Mouse (Mus musculus): ENCODE results near the gene Surf1. TPM values are rescaled to one million over a fixed set of nuclear protein-coding genes. Genes with fewer than 3 reads are reported as not detected.

The Surf1 gene
- polyA plus RNA-seq (2017; shearing (Covaris generic)), result 100 to 1,000 TPM; 104 to 108 TPM

DNA sequence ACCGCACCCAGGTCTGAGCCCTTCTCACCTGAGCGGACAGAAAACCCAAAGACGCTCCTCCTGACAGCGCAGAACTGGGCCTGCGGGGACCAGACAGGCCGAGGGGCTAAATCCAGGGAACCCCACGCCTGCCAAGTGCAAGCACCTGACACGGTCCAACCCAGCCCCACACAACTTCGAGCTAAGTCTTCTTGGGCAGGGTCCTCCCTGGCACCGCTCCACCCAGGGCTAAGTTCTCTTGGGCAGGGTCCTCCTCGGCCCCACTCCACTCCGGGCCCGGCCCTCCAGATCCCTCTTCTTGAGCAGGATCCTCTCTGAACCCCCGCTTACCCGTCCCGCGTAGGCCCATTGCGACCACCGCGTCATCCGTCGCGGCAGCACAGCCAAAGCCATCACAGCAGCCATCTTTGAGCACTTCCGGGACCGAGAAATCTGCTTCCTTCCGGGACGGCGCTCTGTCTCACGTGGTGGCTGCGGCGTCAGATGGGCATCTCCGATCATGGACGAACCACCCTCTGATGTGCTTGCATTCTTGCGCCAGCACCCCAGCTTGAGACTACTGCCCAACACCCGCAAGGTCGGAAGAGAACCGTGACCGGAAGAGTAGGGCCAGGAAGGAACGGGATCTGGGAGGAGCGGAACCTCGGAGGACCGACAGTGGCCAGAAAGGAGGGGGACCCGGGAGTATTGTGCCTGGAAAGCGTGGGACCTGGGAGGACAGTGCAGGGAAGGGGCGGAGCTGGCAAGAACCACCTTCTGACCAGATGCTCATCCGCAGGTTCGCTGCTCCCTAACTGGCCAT lies at the start of gene Surf1, which contains the start of gene Surf2:
Surf1 (minus strand) TSS at position 604 of the 802 bp plus-strand sequence.
Surf2 (plus strand) TSS at position 441 of the 802 bp plus-strand sequence.

GRCm38 (mm10) chr2:26963923-26964723 lies 47.8 kb upstream of the Surf1 start, which contains the start of gene Rexo4:
Rexo4 (minus strand) TSS chr2:26964386.

DNA sequence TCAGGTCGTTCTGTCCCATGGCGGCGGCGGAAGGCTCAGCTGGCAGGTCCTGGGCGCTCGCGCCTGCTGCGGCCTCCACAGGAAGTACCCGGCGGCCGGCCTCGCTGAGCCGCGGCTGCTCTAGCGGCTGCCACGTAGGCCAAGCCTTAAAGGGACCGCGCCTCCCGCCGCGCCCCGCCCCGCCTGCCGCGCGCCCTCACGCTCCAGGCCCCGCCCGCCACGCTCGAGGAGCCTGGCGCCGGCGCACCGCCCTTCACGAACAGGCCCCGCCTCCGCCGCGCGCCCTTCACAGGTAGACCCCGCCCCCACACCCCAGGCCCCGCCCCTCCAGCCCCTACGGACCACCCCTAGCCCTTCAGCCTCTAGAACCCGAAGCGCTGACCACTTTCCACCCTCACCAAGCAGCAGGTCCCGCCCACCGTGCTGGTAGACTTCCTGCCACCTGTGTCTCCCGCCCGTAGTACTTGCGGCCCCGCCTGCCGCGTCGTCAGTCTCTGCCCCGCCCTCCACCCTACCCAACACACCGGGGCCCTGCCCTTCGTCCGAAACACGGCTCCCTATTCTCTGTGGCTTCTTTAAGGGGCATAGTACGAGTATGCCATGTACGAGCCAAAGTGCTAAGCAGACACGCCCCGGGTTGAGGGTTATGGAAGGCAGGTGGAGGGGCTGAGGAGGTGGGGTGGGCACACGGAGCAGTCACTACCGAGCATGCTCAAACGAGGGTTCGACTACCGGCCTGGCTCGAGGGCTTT lies 17.1 kb upstream of the Surf1 start, which contains the start of the genes Surf4 and Stkld1:
Surf4 (minus strand) TSS at position 625 of the 752 bp plus-strand sequence.
Stkld1 (plus strand) TSS at position 744 of the 752 bp plus-strand sequence.

GRCm38 (mm10) chr2:26910124-26910993 lies 6.0 kb downstream of the Surf1 start, which contains the start of the genes Med22 and Rpl7a:
Med22 (minus strand) TSS chr2:26910677.
Rpl7a (plus strand) TSS chr2:26910764.

DNA sequence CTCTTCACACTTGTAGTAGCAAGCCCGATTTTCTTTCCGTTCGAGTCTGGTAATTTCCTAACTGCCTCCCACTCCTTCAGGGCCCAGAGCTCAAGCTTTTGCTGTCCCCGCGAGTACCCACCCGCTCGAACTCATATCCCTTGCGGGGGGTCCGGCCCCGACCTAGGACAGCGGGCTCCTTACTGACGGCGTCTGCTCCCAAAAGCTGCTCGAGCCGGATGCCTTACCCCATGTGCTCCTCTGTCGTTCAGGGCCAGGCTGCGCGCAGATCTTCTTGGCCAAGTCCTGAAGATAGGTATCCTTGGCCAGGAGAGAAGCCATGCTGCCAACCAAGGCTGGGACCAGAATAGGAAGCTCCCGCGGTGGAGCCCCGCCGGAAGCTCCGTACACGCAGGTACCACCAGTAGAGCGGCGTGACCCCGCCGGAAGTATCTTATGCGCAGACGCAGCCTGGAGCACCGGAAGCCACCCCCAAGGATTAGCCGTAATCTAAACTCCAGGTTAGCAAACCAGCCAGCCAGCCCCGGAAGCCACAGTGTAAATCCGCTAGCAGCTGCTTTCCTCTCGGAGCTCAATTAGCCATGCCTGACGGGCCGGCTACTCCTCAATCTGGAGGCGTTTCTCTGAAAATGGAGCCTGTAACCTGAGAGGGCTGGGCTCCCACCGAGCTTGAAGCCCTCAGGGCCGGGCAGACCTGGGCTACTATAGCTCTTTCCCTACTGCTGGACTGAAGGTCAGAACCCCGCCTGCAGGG lies 13.7 kb downstream of the Surf1 start, which contains the start of gene Surf6:
Surf6 (minus strand) TSS at position 413 of the 754 bp plus-strand sequence.

DNA sequence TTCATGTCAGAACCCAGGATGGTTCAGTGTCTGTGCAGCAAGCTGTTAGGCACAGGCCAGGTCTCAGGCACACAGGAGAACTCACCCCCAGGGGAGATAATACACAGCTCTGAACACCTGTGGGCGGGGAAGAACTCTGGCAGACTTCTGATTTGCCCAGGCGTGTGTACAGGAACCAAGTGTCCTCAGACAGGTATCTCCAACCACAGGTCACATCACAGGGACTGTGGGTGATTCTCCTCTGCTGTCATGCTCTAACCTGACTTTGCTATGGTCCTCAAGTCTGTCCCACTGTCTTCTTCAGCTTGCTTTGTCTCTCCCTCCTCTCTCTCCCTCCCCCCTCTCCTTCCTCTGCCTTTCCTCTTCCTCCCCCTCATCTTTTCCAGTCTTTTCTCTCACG lies 51.5 kb downstream of the Surf1 start, which contains the start of gene Abo:
Abo (minus strand) TSS at position 101 of the 400 bp plus-strand sequence.

Other genes starting within 250 kb of the Surf1 start
- gene Lcn4, start 245.2 kb downstream of the Surf1 start, polyA plus RNA-seq (2017; shearing (Covaris generic)), result 1 to 10 TPM in 1 of 2 experiments, under 1 TPM in 1; 0.20 to 2.2 TPM
- under 1 TPM; 0.08 to 0.67 TPM for gene Abo, start 51.6 kb downstream of the Surf1 start, polyA plus RNA-seq (2017; shearing (Covaris generic))
- gene Surf6, start 13.7 kb downstream of the Surf1 start, polyA plus RNA-seq (2017; shearing (Covaris generic)), result 10 to 100 TPM; 41.5 to 56.3 TPM
- 10 to 100 TPM; 24.8 to 38.2 TPM for gene Med22, start 5.9 kb downstream of the Surf1 start, polyA plus RNA-seq (2017; shearing (Covaris generic))
- 100 to 1,000 TPM; 214 to 236 TPM for gene Rpl7a, start 5.8 kb downstream of the Surf1 start, polyA plus RNA-seq (2017; shearing (Covaris generic))
- gene Surf2, start 163 bp downstream of the Surf1 start, polyA plus RNA-seq (2017; shearing (Covaris generic)), result 10 to 100 TPM; 62.2 to 82.9 TPM
- gene Surf4, start 17.4 kb upstream of the Surf1 start, polyA plus RNA-seq (2017; shearing (Covaris generic)), result 100 to 1,000 TPM; 154 to 155 TPM
- under 1 TPM; 0.59 to 0.81 TPM for gene Stkld1, start 17.5 kb upstream of the Surf1 start, polyA plus RNA-seq (2017; shearing (Covaris generic))
- 10 to 100 TPM; 68.1 to 86.2 TPM for gene Rexo4, start 47.9 kb upstream of the Surf1 start, polyA plus RNA-seq (2017; shearing (Covaris generic))
- gene Adamts13, start 56.9 kb upstream of the Surf1 start, polyA plus RNA-seq (2017; shearing (Covaris generic)), result under 1 TPM; 0.08 to 0.23 TPM
- 10 to 100 TPM; 34.4 to 34.7 TPM for gene Cacfd1, start 93.4 kb upstream of the Surf1 start, polyA plus RNA-seq (2017; shearing (Covaris generic))
- gene Slc2a6, start 111.5 kb upstream of the Surf1 start, polyA plus RNA-seq (2017; shearing (Covaris generic)), result 1 to 10 TPM in 1 of 2 experiments, under 1 TPM in 1; 0.94 to 1.4 TPM
- gene Mymk, start 155.6 kb upstream of the Surf1 start, polyA plus RNA-seq (2017; shearing (Covaris generic)), result under 1 TPM in 1 of 2 experiments, not detected in 1; 0.23 TPM
- under 1 TPM; 0.19 to 0.77 TPM for gene Adamtsl2, start 162.8 kb upstream of the Surf1 start, polyA plus RNA-seq (2017; shearing (Covaris generic))
- under 1 TPM in 1 of 2 experiments, not detected in 1; 0.34 TPM for gene Fam163b, start 226.0 kb upstream of the Surf1 start, polyA plus RNA-seq (2017; shearing (Covaris generic))
- gene Dbh, start 248.7 kb upstream of the Surf1 start, polyA plus RNA-seq (2017; shearing (Covaris generic)), result 1 to 10 TPM in 1 of 2 experiments, not detected in 1; 1.0 TPM